Mouse (Mus musculus) ovary, postnatal 10 days (tissue): ENCODE data around the gene Helq.

Source experiments
- DNase-seq: peaks from one replicate; pipeline ENCODE4 v3.0.0; 2022; ENCODE audit warnings: low spot score

The Helq gene

DNA sequence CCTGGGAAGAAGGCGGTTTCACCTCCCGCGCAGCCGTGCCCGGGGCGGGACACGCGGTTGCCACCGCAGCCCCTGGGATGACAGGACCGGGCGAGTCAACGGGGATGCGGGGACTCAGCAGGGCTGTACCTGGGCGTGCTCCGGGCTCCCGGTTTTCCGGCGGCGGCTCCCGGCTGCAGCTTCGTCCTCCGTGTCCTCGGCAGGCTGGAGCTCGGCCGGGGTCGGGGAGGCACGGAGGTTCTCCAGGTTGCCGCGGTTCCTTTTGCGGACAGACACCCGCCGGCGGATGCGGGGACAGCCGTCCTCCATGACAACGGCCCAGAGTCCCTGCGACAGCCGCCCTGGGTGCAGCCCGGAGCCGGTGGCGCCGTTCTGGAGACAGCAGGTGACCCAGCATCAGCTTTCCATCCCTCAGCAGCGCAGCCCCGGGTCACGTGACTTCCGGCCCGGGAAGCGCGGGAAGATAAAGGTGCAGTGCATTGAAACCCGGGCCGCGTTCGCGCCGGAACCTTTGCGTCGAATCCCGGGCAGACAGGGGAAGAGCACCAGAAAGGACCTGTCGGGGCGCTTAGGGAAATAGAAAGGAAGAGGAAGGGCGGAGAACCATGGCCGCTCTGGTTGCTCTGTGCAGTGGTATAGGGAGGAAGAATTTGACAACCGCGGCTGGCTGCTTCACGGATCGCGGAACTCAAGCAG is at the start of gene Helq, which contains the start of gene Mrps18c:
Gene Helq, minus strand, starts transcription at position 434 of the 696 bp plus-strand sequence.
Gene Mrps18c, plus strand, starts transcription at position 463 of the 696 bp plus-strand sequence.
- DNase-seq = peak; percentile 67

GRCm38 (mm10) chr5:100847143-100847542 is 48.7 kb upstream of the Helq start:
- no peak for DNase-seq

DNA sequence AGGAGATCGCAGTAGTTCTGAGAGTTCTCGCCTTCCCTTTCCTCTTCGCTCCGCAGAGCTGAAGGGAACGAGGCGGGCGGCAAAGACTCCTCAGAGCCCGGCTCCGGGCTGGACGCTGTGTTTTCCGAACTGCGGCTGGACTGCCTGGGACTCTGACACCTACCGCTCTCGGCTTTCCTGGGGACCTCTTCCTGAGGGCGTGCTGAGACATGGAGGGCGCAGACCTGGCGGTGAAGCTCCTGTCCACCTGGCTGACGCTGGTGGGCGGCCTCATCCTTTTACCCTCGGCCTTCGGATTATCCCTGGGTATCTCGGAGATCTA is 48.2 kb upstream of the Helq start:
- DNase-seq = no peak

DNA sequence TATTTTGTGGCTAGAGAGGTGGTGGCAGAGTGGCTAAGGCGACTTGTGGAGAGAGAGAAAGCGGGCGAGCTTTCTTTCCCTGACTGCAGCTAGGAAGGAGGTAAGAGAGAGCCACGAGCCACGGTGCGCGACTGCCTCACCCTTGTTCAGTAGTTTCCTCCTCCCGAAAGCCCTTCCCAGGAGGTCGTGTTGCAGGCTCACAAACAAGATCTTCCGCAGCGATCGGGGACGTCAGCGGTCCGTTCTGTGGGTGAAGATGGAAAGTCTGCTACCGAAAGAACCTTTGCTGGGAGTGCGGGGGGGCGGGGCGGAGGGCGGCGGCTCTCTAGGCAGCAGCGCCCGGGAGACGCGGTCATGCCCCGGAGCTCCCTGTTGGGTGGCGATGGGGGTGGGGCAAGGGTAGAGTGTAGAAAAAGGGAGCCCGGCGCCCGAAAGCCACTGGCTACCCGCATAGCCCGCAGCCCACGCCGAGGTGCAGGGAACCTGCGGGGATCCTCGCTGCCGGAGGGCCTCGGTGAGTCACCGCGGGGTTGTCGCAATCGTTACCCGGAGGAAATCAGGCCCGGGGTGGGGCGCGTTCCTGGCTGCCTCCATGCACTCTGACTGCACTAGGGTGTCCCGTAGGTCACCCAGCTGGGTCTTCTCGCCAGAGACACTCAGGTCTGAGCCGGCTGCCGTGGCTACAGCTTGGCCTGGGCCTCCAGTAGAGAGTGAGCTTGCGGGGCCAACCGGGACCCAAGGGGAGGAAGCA is 47.6 kb upstream of the Helq start:
- DNase-seq = peak; percentile 50

DNA sequence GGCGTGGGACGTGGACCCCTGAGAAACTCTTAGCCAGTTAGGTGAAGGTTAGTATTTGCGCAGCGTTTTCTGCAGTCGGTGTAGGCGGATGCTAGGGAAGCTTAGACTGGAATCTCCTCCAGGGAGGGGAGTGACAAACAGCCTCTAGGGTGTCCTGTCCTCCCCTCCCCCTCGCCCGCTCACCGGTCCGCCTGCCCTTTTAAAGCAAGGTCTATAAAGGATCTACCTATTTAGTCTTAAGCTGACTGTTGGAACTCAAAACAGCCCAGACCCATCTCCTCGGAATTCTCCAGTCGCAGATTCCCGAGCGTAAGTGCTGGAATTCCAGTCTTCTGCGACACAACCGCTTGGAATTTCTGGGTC is 47.1 kb upstream of the Helq start, which contains the start of gene Gpat3:
Gene Gpat3, plus strand, starts transcription at position 229 of the 363 bp plus-strand sequence.
- DNase-seq = peak; percentile 3

GRCm38 (mm10) chr5:100844485-100844884 is 46.1 kb upstream of the Helq start:
- no peak for DNase-seq

DNA sequence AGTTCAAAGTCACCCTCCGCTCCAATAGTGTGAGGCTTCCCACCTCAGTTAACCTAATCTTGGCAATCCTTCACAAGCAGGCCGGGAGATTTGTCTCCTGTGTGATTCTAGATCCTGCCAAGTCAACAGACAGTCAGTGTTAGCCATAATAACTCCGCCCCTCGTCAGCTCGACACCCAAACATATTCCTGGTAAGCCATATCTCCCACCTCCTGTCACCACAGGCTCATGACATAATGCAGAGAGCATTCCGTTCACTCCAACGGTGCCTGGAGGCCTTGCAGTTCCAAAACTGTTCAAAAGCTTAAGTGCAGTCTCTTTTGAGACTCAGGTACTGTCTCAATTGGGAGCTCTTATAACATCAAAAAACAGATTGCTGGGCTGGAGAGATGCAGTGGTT is 39.5 kb upstream of the Helq start:
- DNase-seq = no peak

DNA sequence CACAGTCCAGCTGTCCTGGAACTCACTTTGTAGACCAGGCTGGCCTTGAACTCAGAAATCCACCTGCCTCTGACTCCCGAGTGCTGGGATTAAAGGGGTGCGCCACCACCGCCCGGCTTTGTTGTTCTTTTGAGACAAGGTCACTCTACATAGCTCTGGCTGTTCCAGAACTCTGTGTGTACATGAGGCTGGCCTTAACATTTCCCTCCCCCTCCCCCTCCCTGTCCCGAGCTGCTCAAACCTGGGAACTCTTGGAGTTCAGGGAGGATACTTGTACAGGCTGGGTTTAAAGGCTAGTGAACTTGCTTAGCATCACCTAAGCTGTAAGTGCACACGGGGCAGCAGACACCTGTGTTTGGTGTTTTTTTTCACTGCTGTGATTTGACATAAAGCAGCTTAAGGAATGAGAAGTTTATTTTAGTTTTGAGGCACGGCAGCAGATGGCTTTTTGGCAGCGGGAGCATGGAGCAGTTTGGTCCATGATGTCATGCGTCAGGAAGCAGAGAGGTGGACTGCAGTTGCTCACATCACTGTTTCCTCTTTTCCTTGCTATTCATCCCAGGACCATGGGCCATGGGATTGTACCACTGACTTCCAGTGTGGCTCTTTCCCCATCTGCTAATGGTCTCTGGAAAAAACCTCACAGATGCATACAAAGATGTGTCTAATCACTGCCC is 37.6 kb upstream of the Helq start:
- DNase-seq = no peak

GRCm38 (mm10) chr5:100833841-100834240 is 35.4 kb upstream of the Helq start:
- DNase-seq = no peak

DNA sequence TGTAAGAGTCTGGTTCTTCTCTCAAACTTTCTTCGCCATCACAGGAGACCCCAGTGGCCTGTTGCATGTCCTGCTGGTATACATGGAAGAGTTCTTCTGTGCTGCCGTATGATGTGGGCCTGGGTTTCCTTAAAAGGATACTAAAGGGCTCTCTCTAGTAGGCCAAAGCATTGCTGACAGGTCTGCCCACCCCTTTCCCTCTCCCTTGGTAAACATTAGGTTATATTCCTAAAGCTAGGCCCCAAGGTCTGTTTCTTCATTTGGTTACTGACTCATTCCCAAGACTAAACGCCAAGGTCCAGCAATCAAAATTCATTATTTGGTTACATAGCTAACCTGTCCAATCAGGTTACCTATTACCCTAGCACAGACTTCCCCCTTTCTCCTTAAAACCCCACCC is 34.3 kb upstream of the Helq start:
- DNase-seq = no peak

DNA sequence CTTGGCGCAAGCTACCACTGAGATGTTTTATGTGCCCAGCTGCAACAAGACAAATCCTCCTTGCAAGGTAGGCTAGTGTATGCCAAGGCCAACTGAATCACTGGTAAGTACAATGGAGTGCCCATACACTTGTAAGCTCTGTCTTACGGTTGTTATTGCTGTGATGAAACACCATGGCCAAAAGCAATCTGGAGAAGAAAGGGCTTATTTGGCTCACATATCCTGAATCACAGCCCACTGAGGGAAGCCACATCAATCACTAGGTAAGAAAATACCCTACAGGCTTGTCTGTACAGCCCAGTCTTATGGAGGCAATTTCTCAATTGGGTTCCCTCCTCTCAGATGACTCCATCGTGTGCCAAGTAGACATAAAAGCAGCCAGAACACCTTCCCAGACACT is 30.3 kb upstream of the Helq start:
- DNase-seq = no peak

DNA sequence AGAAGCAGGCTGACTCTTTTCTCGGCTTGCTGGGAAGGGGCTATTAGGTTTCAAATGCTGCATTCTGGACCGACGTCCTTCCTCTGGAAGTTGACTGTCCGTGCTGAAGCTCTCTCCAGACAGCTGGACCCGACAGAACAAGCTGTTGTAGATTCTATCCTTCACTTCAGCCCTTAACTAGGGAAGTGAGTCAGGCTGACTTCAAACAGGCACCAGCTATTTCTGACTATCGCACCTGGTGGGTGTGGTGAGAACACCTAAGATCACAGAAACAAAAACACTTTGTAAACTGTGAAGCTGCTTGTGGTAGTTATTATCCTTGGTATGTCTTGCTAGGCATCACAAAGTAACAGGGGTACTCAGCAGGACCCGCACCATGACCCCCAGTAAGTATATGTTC is 28.1 kb upstream of the Helq start:
- DNase-seq = no peak

DNA sequence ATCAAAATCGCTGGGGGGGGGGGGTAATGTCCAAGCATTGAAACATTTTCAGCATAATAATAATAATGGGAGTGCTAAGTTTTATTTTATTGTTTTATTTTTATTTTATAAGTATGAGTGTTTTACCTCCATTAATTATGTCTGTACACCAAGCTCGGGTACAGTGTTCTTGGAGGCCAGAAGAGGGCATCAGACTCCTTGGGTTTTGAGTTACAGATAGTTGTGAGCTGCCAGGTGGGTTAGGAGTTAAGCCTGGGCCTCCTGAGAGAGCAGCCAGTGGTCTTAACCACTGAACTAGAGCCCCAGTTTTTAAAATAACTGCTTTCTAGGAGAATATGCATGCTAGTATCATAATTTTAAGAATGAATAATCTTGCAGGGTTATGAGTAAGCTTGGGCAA is 27.6 kb upstream of the Helq start:
- no peak for DNase-seq

- no peak for DNase-seq
Observed at GRCm38 (mm10) chr5:100822826-100823225, 24.4 kb upstream of the Helq start.

DNA sequence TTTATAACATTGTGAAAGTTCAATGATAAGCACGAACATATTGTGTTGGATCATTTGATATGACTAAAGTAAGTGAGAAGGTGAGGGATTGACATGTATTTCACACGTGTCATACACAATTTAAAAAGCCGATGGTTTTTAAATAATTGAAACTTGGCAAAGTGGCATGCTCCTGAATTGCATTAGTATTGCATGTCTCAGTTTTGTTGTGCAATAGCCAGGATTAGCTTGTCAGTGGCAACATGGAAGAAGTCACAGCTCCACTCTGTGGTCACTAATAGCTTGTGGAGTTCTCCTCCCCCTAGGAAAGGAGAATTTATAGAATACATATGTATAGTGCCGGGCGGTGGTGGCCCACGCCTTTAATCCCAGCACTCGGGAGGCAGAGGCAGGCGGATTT is 23.0 kb upstream of the Helq start:
- no peak for DNase-seq

DNA sequence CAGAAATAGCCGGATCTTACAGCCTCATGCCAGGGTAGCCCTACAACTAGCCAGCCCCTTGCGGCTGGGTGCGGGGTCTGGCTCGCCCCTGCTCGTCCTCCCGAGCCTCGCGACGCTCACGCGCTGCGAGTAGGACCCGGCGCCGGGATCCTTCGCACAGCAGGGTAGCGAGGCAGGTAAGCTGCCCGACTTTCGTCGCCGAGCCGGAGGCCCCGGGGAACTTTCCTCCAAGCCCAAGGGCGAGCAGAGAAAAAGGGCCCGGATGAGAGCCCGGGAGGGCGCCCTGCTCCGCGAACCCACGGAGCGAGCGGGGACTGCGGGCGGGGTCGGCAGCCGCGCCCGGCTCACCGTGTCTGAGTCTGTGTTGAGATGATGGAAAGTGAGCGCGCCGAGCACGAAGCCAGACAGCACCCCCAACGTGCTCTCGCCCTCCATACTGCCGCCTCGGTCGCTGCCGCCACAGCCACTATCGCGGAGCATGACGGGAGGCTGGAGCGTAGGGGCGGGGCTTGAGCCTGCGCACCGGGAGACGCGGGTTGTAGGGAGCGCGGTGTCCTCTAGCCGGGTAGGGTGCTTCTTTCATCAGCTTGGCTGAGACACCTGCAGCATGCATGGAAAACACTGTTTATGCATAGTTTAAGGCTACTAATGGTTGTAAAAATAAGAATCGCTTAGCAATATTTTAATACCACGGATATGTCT is 22.2 kb upstream of the Helq start, which contains the start of gene Abraxas1:
Gene Abraxas1, minus strand, starts transcription at position 483 of the 702 bp plus-strand sequence.
- peak; percentile 76 for DNase-seq

GRCm38 (mm10) chr5:100819568-100820480 is 21.4 kb upstream of the Helq start:
- DNase-seq = no peak

DNA sequence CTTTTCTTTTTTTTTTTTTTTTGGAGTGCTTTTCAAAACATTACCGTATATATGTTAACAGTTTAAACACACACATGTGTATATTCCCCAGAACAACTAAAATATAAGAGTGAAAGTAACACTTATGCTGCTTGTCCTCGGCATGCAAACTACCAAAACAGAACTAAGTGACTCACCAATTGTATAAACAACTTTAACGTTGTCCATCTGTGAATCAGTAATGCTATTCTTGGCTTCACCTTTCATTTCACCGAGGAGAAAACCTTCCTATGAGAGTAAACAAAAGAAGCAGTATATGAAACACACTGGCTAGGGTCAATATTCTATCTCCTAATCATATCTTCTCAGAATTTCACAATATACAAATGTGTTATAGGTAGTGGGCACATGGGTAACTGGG is 19.9 kb upstream of the Helq start:
- DNase-seq = no peak

- DNase-seq = no peak
Observed at GRCm38 (mm10) chr5:100794084-100794483, 4.3 kb downstream of the Helq start.

GRCm38 (mm10) chr5:100792261-100792660 is 6.1 kb downstream of the Helq start:
- DNase-seq = no peak

- no peak for DNase-seq
Observed at GRCm38 (mm10) chr5:100787527-100787926, 10.9 kb downstream of the Helq start.
